Mouse (Mus musculus) embryonic fibroblast, embryonic 13.5 days (primary cell): Measurements from ENCODE around the gene 2700097O09Rik.

Experiments
- CTCF ChIP-seq: IDR thresholded peaks from 2 replicates; pipeline ENCODE4 v1.5.1; 2011; ENCODE audit warnings: mild to moderate bottlenecking, control low read depth, low read length, moderate library complexity, borderline replicate concordance; ENCODE audit not compliant: insufficient read depth
- POLR2A ChIP-seq: IDR thresholded peaks from 2 replicates; pipeline ENCODE4 v1.6.1; 2011; ENCODE audit warnings: low read depth, mild to moderate bottlenecking, control low read depth, low read length, moderate library complexity

GRCm38 (mm10) chr12:54998411-54998810 is 81.5 kb downstream of the 2700097O09Rik start:
- TF ChIP-seq CTCF (no peak), POLR2A (no peak)
